Mouse (Mus musculus): ENCODE measurements around the gene Stk17b. TPM values are rescaled to one million over a fixed set of nuclear protein-coding genes. Genes with fewer than 3 reads are reported as not detected.
"Not testable (repeated sequence)": the region's sequence is repeated elsewhere in the genome, so short reads cannot be mapped to it uniquely, and the experiment has no call there.

The Stk17b gene
- polyA plus RNA-seq, 1 experiment from 2014 or later, result 11.7 TPM

- H3K4me3 ChIP-seq (ENCODE audit: low read depth, low read length), result no peak overlapping the region
- no peak overlapping the region for H3K4me2 ChIP-seq (ENCODE audit: low read depth, low read length, severe bottlenecking)
- H3K36me3 ChIP-seq (ENCODE audit: control insufficient read depth, insufficient read depth, low read length), result no peaks in the 10 kb centered on the region
- peaks cover 5% of the 10 kb centered on the region; the same call in 1 of the 2 replicates for H3K27me3 ChIP-seq (ENCODE audit: control insufficient read depth, insufficient read depth, low read length)
- ATAC-seq (replicated peaks; ENCODE audit: low FRiP score) (no peak), DNase-seq (ENCODE audit: low spot score) (no peak)
- H3K9ac ChIP-seq (ENCODE audit: low read length), result no peak overlapping the region
- H3K4me1 ChIP-seq (replicated peaks; ENCODE audit: control insufficient read depth, insufficient read depth, low read length), result no peaks in the 10 kb centered on the region
- H3K9me3 ChIP-seq (ENCODE audit: control insufficient read depth, low read length), result no peaks in the 10 kb centered on the region
- 95% methylated on average over 3 of the region's 3 CpGs for WGBS
- H3K27ac ChIP-seq (ENCODE audit: low read depth, low read length), result no peak overlapping the region
Observed at GRCm38 (mm10) chr1:53736583-53736982, 48.4 kb downstream of the Stk17b start.

GRCm38 (mm10) chr1:53728489-53729225, 56.4 kb downstream of the Stk17b start:
- Histone ChIP-seq H3K9me3 (ENCODE audit: control insufficient read depth, low read length) (no peaks in the 10 kb centered on the region), H3K27ac (ENCODE audit: low read depth, low read length) (no peak overlapping the region), H3K27me3 (ENCODE audit: control insufficient read depth, insufficient read depth, low read length) (no peaks in the 10 kb centered on the region), H3K4me1 (replicated peaks; ENCODE audit: control insufficient read depth, insufficient read depth, low read length) (no peaks in the 10 kb centered on the region), H3K9ac (ENCODE audit: low read length) (no peak overlapping the region), H3K4me2 (ENCODE audit: low read depth, low read length, severe bottlenecking) (no peak overlapping the region), H3K36me3 (ENCODE audit: control insufficient read depth, insufficient read depth, low read length) (no peaks in the 10 kb centered on the region), H3K4me3 (ENCODE audit: low read depth, low read length) (no peak overlapping the region)
- DNase-seq (ENCODE audit: low spot score) (no peak), ATAC-seq (replicated peaks; ENCODE audit: low FRiP score) (no peak)
- 79% methylated on average over 5 of the region's 5 CpGs for whole genome bisulfite sequencing

GRCm38 (mm10) chr1:53726883-53727282, 58.1 kb downstream of the Stk17b start:
- Histone ChIP-seq H3K36me3 (ENCODE audit: control insufficient read depth, insufficient read depth, low read length) (no peaks in the 10 kb centered on the region), H3K9me3 (ENCODE audit: control insufficient read depth, low read length) (no peaks in the 10 kb centered on the region), H3K4me3 (ENCODE audit: low read depth, low read length) (no peak overlapping the region), H3K27me3 (ENCODE audit: control insufficient read depth, insufficient read depth, low read length) (no peaks in the 10 kb centered on the region), H3K9ac (ENCODE audit: low read length) (no peak overlapping the region), H3K4me2 (ENCODE audit: low read depth, low read length, severe bottlenecking) (no peak overlapping the region), H3K4me1 (replicated peaks; ENCODE audit: control insufficient read depth, insufficient read depth, low read length) (no peaks in the 10 kb centered on the region), H3K27ac (ENCODE audit: low read depth, low read length) (no peak overlapping the region)
- DNase-seq (ENCODE audit: low spot score), result no peak
- WGBS, result 93% methylated on average over 2 of the region's 2 CpGs
- no peak for ATAC-seq (replicated peaks; ENCODE audit: low FRiP score)

- Histone ChIP-seq H3K36me3 (ENCODE audit: control insufficient read depth, insufficient read depth, low read length) (no peaks in the 10 kb centered on the region), H3K4me2 (ENCODE audit: low read depth, low read length, severe bottlenecking) (no peak overlapping the region), H3K9ac (ENCODE audit: low read length) (no peak overlapping the region), H3K9me3 (ENCODE audit: control insufficient read depth, low read length) (no peaks in the 10 kb centered on the region), H3K27me3 (ENCODE audit: control insufficient read depth, insufficient read depth, low read length) (no peaks in the 10 kb centered on the region), H3K4me3 (ENCODE audit: low read depth, low read length) (no peak overlapping the region), H3K27ac (ENCODE audit: low read depth, low read length) (no peak overlapping the region), H3K4me1 (replicated peaks; ENCODE audit: control insufficient read depth, insufficient read depth, low read length) (no peaks in the 10 kb centered on the region)
- ATAC-seq (replicated peaks; ENCODE audit: low FRiP score), result no peak
- no peak for DNase-seq (ENCODE audit: low spot score)
Observed at GRCm38 (mm10) chr1:53721353-53721752, 63.7 kb downstream of the Stk17b start.

- no peak overlapping the region for H3K4me3 ChIP-seq (ENCODE audit: low read depth, low read length)
- WGBS, result 89% methylated on average over 5 of the region's 5 CpGs
- no peaks in the 10 kb centered on the region for H3K27me3 ChIP-seq (ENCODE audit: control insufficient read depth, insufficient read depth, low read length)
- no peak for DNase-seq (ENCODE audit: low spot score)
- no peak overlapping the region for H3K27ac ChIP-seq (ENCODE audit: low read depth, low read length)
- H3K9ac ChIP-seq (ENCODE audit: low read length), result no peak overlapping the region
- ATAC-seq (replicated peaks; ENCODE audit: low FRiP score), result no peak
- H3K36me3 ChIP-seq (ENCODE audit: control insufficient read depth, insufficient read depth, low read length), result no peaks in the 10 kb centered on the region
- no peaks in the 10 kb centered on the region for H3K9me3 ChIP-seq (ENCODE audit: control insufficient read depth, low read length)
- no peak overlapping the region for H3K4me2 ChIP-seq (ENCODE audit: low read depth, low read length, severe bottlenecking)
- H3K4me1 ChIP-seq (replicated peaks; ENCODE audit: control insufficient read depth, insufficient read depth, low read length), result no peaks in the 10 kb centered on the region
Observed at GRCm38 (mm10) chr1:53720601-53721351, 64.2 kb downstream of the Stk17b start.

- Histone ChIP-seq H3K4me2 (ENCODE audit: low read depth, low read length, severe bottlenecking) (no peak overlapping the region), H3K36me3 (ENCODE audit: control insufficient read depth, insufficient read depth, low read length) (no peaks in the 10 kb centered on the region), H3K4me3 (ENCODE audit: low read depth, low read length) (no peak overlapping the region), H3K9me3 (ENCODE audit: control insufficient read depth, low read length) (no peaks in the 10 kb centered on the region), H3K4me1 (replicated peaks; ENCODE audit: control insufficient read depth, insufficient read depth, low read length) (no peaks in the 10 kb centered on the region), H3K9ac (ENCODE audit: low read length) (no peak overlapping the region), H3K27me3 (ENCODE audit: control insufficient read depth, insufficient read depth, low read length) (no peaks in the 10 kb centered on the region), H3K27ac (ENCODE audit: low read depth, low read length) (no peak overlapping the region)
- ATAC-seq (replicated peaks; ENCODE audit: low FRiP score) (no peak), DNase-seq (ENCODE audit: low spot score) (no peak)
- 95% methylated on average over 1 of the region's 1 CpGs for WGBS
Observed at GRCm38 (mm10) chr1:53715966-53716515, 69.0 kb downstream of the Stk17b start.

- WGBS, result 2% methylated on average over 4 of the region's 4 CpGs
- H3K4me1 ChIP-seq (replicated peaks; ENCODE audit: control insufficient read depth, insufficient read depth, low read length), result no peaks in the 10 kb centered on the region
- no peaks in the 10 kb centered on the region for H3K27me3 ChIP-seq (ENCODE audit: control insufficient read depth, insufficient read depth, low read length)
- ATAC-seq (replicated peaks; ENCODE audit: low FRiP score), result no peak
- H3K27ac ChIP-seq (ENCODE audit: low read depth, low read length), result no peak overlapping the region
- DNase-seq (ENCODE audit: low spot score), result no peak
- no peaks in the 10 kb centered on the region for H3K9me3 ChIP-seq (ENCODE audit: control insufficient read depth, low read length)
- no peak overlapping the region for H3K4me2 ChIP-seq (ENCODE audit: low read depth, low read length, severe bottlenecking)
- no peaks in the 10 kb centered on the region for H3K36me3 ChIP-seq (ENCODE audit: control insufficient read depth, insufficient read depth, low read length)
- no peak overlapping the region for H3K9ac ChIP-seq (ENCODE audit: low read length)
- no peak overlapping the region for H3K4me3 ChIP-seq (ENCODE audit: low read depth, low read length)
Observed at GRCm38 (mm10) chr1:53715446-53715845, 69.6 kb downstream of the Stk17b start.

GRCm38 (mm10) chr1:53713383-53713782, 71.6 kb downstream of the Stk17b start:
- not testable (repeated sequence) for DNase-seq (ENCODE audit: low spot score); ATAC-seq (replicated peaks; ENCODE audit: low FRiP score); H3K9ac ChIP-seq (ENCODE audit: low read length); H3K4me3 ChIP-seq (ENCODE audit: low read depth, low read length); H3K4me2 ChIP-seq (ENCODE audit: low read depth, low read length, severe bottlenecking); H3K36me3 ChIP-seq (ENCODE audit: control insufficient read depth, insufficient read depth, low read length); H3K27me3 ChIP-seq (ENCODE audit: control insufficient read depth, insufficient read depth, low read length); H3K27ac ChIP-seq (ENCODE audit: low read depth, low read length); H3K9me3 ChIP-seq (ENCODE audit: control insufficient read depth, low read length); H3K4me1 ChIP-seq (replicated peaks; ENCODE audit: control insufficient read depth, insufficient read depth, low read length)
- WGBS, result 56% methylated on average over 2 of the region's 3 CpGs

All from forebrain, embryonic 11.5 days (tissue).